Mouse (Mus musculus) forebrain, postnatal 0 days (tissue): ENCODE results near the gene Enpp6. TPM values are rescaled to one million over a fixed set of nuclear protein-coding genes. Genes with fewer than 3 reads are reported as not detected.

Experiments used
- ATAC-seq: fragments of 200-750 bp; cut with Nextera tagmentation; 2 replicates; pipeline ENCODE4 v1.8.0; 2017; ENCODE audit warnings: mild to moderate bottlenecking, moderate library complexity
- DNase-seq: peaks from one replicate; pipeline ENCODE4 v3.0.0-alpha.2; 2015
- H3K27ac ChIP-seq: fragments of 300-500 bp; sonication (generic); 2 replicates; pipeline ENCODE4 v1.5.1; 2014; ENCODE audit warnings: low read depth, mild to moderate bottlenecking, antibody characterized with exemption, low read length, moderate library complexity, mixed read lengths
- H3K27me3 ChIP-seq: fragments of 300-500 bp; sonication (generic); 2 replicates; pipeline ENCODE4 v1.6.1; 2014; ENCODE audit warnings: mild to moderate bottlenecking, low read length, mixed read lengths; ENCODE audit not compliant: insufficient read depth
- H3K36me3 ChIP-seq: fragments of 300-500 bp; sonication (generic); 2 replicates; pipeline ENCODE4 v1.6.1; 2014; ENCODE audit warnings: mild to moderate bottlenecking, moderate library complexity; ENCODE audit not compliant: insufficient read depth
- H3K4me1 ChIP-seq: fragments of 300-500 bp; sonication (generic); 2 replicates; pipeline ENCODE4 v1.6.1; 2014; ENCODE audit warnings: antibody characterized with exemption; ENCODE audit not compliant: insufficient read depth
- H3K4me2 ChIP-seq: fragments of 300-500 bp; sonication (generic); 2 replicates; pipeline ENCODE4 v1.6.1; 2014; ENCODE audit warnings: low read depth, mild to moderate bottlenecking, moderate library complexity
- H3K4me3 ChIP-seq: fragments of 300-500 bp; sonication (generic); 2 replicates; pipeline ENCODE4 v1.5.1; 2014; ENCODE audit warnings: low read depth, low read length, mixed read lengths
- H3K9ac ChIP-seq: fragments of 300-500 bp; sonication (generic); 2 replicates; pipeline ENCODE4 v1.6.1; 2014; ENCODE audit warnings: mild to moderate bottlenecking
- H3K9me3 ChIP-seq: fragments of 300-500 bp; sonication (generic); 2 replicates; pipeline ENCODE4 v1.6.1; 2016; ENCODE audit warnings: low read length
- CTCF ChIP-seq: sonication (generic); IDR thresholded peaks from 2 replicates; pipeline ENCODE4 v1.5.1; 2016; ENCODE audit warnings: antibody characterized with exemption, control low read depth, low read depth
- WGBS: fragments of 180-500 bp; shearing (Covaris S2); extraction: QIAGEN DNeasy Blood & Tissue Kit; methylation state at CpG from one replicate; pipeline ENCODE4 v1.1.7; 2014; 5-methylcytosine and 5-hydroxymethylcytosine counted together
- polyA plus RNA-seq: library from polyadenylated mRNA; unstranded; fragments of >200 nt; fragmentation: Nextera tagmentation; extraction: Ambion mirVana; gene quantifications from 2 replicates; pipeline ENCODE4 v1.2.1, GENCODE M21; 2015
- total RNA-seq: library from RNA; depleted of rRNA; stranded (reverse); fragments of >200 nt; gene quantifications from 2 replicates; pipeline ENCODE4 v1.2.3, GENCODE M21; 2014

Enpp6 gene
- total and polyA plus RNA-seq, 2 experiments from 2014 or later = 0.38 to 0.43 TPM

DNA sequence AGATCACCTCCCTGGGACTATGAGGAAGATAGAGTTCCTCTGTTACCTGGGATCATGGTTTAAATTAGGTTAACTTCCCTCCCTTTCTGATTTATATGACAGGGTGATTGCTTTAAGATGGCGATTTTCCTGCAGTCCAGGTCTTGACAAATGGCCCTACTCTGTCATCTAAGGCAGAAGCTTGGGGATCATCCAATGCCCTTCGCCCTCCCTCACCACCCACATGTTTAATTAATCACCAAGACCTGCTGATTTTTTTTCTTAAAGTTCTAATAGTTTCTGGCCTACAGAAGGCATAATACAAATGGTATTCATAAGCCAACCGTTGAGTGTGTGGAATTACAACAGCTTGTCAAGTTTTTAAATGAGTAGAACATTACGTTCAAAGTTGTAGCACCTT, 9.3 kb upstream of the Enpp6 start:
- Histone ChIP-seq H3K27ac (no peak overlapping the region), H3K4me2 (no peak overlapping the region), H3K4me1 (no peaks in the 10 kb centered on the region), H3K9me3 (no peaks in the 10 kb centered on the region), H3K4me3 (no peak overlapping the region), H3K9ac (no peak overlapping the region), H3K36me3 (no peaks in the 10 kb centered on the region), H3K27me3 (no peaks in the 10 kb centered on the region)
- WGBS = 89% methylated on average over 4 of the region's 4 CpGs
- TF ChIP-seq CTCF = no peak
- ATAC-seq (no peak), DNase-seq (no peak)

DNA sequence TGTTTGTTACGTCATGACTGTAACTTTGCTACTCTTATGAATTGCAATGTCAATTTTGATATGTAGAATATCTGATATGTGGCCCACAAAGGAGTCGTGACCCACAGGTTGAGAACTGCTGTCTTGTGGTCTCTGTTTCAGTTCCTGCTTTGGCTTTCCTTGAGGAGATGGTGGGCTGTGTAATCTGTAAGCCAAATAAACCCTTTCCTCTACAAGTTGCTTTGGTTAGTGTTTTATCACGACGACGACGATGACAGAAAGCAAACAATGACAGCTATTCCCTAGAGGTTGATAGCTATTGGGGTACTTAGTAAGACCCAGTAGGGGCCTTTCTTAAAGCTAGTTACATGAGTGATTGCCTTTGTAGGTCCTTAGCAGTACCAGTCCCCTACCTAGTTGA, 4.5 kb upstream of the Enpp6 start:
- Histone ChIP-seq H3K36me3 (no peaks in the 10 kb centered on the region), H3K4me1 (no peaks in the 10 kb centered on the region), H3K9ac (no peak overlapping the region), H3K27ac (no peak overlapping the region), H3K4me2 (no peak overlapping the region), H3K4me3 (no peak overlapping the region), H3K9me3 (no peaks in the 10 kb centered on the region), H3K27me3 (no peaks in the 10 kb centered on the region)
- WGBS = 89% methylated on average over 6 of the region's 6 CpGs
- TF ChIP-seq CTCF = no peak
- ATAC-seq (no peak), DNase-seq (no peak)

DNA sequence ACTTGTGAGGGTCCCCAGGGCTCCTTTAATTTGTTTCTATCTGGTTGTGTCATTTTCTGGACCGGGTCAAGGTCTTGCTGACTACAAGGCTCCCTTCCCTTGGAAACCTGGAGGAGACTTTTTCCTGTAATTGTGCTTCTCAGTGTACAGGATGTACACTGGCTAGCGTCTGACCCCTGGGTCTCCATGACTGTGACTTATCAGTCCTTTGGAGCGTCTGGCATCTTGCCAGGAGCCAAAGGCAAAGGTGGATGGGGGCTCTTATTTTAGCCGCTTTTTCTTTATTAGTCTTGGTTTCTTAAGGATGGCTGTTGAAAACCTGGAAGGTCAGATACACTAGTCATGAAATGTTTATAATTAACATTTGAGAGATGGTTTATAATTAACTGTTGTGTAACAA, 3.9 kb upstream of the Enpp6 start:
- Histone ChIP-seq H3K4me3 (no peak overlapping the region), H3K36me3 (no peaks in the 10 kb centered on the region), H3K9ac (no peak overlapping the region), H3K4me1 (no peaks in the 10 kb centered on the region), H3K9me3 (no peaks in the 10 kb centered on the region), H3K4me2 (no peak overlapping the region), H3K27ac (no peak overlapping the region), H3K27me3 (no peaks in the 10 kb centered on the region)
- DNase-seq = no peak
- no peak for TF ChIP-seq CTCF
- ATAC-seq = no peak
- WGBS = 84% methylated on average over 4 of the region's 4 CpGs

DNA sequence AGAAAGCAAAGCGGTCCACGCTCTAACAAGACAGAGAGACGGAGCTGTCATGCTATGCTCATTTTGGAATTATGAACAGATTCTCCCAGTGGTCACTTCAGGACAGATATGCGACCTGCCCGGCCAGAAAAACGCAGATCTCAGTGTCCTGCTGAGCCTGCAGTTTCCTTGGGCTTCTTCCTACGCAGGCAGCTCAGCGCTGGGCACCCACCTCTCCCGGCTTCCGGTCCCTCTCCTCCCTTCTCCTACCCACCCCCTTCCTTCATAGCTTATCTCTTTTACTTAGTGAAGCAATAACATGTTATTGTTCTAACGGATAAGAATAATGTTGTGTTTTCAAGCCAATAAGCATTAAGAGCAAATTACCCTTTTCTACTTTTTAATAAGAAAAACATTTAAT, 2.0 kb upstream of the Enpp6 start:
- ATAC-seq = no peak

DNA sequence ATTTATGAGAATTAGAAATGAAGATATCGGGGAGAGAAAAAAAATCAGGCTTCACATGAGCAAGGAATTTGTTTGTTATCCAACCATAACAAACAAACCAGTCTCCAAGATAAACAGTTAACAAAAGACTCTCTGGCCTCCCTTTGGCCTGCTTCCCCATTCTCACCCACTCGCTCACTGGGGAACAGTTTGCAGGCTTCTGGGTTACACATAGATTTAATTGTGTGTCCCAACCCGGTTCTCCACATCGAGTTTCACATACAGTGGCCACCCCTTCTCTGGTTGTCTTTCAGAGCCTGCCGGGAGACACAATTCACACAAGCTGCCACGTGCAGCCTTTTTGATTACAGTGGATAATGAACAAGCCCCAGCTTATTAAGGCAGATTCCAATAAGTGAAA, 1.7 kb downstream of the Enpp6 start:
- no peak for DNase-seq
- ATAC-seq = no peak

More for the DNA sequence above, 2.0 kb upstream of the Enpp6 start:
- H3K27ac ChIP-seq = no peak overlapping the region
- no peak for TF ChIP-seq CTCF
- DNase-seq = no peak
- H3K27me3 ChIP-seq = no peaks in the 10 kb centered on the region
- 78% methylated on average over 11 of the region's 11 CpGs for WGBS
- no peaks in the 10 kb centered on the region for H3K36me3 ChIP-seq
- no peaks in the 10 kb centered on the region for H3K4me1 ChIP-seq
- no peaks in the 10 kb centered on the region for H3K9me3 ChIP-seq
- no peak overlapping the region for H3K9ac ChIP-seq
- no peak overlapping the region for H3K4me3 ChIP-seq
- H3K4me2 ChIP-seq = no peak overlapping the region

GRCm38 (mm10) chr8:46991081-46991480, 4.4 kb downstream of the Enpp6 start:
- H3K27me3 ChIP-seq = no peaks in the 10 kb centered on the region
- 74% methylated on average over 5 of the region's 5 CpGs for WGBS
- ATAC-seq = no peak
- no peaks in the 10 kb centered on the region for H3K4me1 ChIP-seq
- no peak overlapping the region for H3K4me3 ChIP-seq
- no peak for TF ChIP-seq CTCF
- H3K4me2 ChIP-seq = no peak overlapping the region
- H3K27ac ChIP-seq = no peak overlapping the region
- no peaks in the 10 kb centered on the region for H3K9me3 ChIP-seq
- H3K9ac ChIP-seq = no peak overlapping the region
- no peak for DNase-seq
- no peaks in the 10 kb centered on the region for H3K36me3 ChIP-seq

More for the DNA sequence above, 1.7 kb downstream of the Enpp6 start:
- Histone ChIP-seq H3K27me3 (no peaks in the 10 kb centered on the region), H3K4me1 (no peaks in the 10 kb centered on the region), H3K9ac (no peak overlapping the region), H3K4me2 (no peak overlapping the region), H3K36me3 (no peaks in the 10 kb centered on the region), H3K9me3 (no peaks in the 10 kb centered on the region), H3K4me3 (no peak overlapping the region), H3K27ac (no peak overlapping the region)
- TF ChIP-seq CTCF = no peak
- WGBS = 27% methylated on average over 6 of the region's 6 CpGs

DNA sequence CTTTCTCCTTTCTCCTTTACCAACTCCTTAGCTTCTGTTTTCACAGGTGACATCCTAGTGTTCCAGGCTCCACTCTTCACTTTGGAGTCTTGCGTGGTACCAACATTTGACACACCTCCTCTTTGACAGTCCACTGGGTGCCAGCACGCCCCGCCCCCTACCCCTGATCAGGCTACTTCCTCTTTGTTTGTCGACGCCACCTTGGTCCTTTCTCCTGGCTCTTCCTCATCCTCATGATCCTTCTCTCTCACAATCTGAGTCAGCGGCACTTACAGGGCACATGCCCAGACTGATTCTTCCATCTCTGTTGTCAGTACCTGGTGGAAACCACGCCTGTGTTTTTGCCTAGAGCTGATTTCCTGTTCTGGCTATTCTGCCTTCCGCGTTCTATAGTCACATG, 5.9 kb downstream of the Enpp6 start:
- ATAC-seq (no peak), DNase-seq (no peak)
- no peaks in the 10 kb centered on the region for H3K9me3 ChIP-seq
- no peak overlapping the region for H3K27ac ChIP-seq
- no peaks in the 10 kb centered on the region for H3K4me1 ChIP-seq
- no peak overlapping the region for H3K4me2 ChIP-seq
- no peak for TF ChIP-seq CTCF
- no peaks in the 10 kb centered on the region for H3K27me3 ChIP-seq
- 92% methylated on average over 9 of the region's 9 CpGs for WGBS
- H3K9ac ChIP-seq = no peak overlapping the region
- no peaks in the 10 kb centered on the region for H3K36me3 ChIP-seq
- H3K4me3 ChIP-seq = no peak overlapping the region
